Mouse (Mus musculus): ENCODE measurements around the gene Ehbp1. TPM values are rescaled to one million over a fixed set of nuclear protein-coding genes. Genes with fewer than 3 reads are reported as not detected.

Ehbp1 gene
- polyA plus RNA-seq, 2 experiments from 2014 or later = 1.3 to 3.0 TPM

DNA sequence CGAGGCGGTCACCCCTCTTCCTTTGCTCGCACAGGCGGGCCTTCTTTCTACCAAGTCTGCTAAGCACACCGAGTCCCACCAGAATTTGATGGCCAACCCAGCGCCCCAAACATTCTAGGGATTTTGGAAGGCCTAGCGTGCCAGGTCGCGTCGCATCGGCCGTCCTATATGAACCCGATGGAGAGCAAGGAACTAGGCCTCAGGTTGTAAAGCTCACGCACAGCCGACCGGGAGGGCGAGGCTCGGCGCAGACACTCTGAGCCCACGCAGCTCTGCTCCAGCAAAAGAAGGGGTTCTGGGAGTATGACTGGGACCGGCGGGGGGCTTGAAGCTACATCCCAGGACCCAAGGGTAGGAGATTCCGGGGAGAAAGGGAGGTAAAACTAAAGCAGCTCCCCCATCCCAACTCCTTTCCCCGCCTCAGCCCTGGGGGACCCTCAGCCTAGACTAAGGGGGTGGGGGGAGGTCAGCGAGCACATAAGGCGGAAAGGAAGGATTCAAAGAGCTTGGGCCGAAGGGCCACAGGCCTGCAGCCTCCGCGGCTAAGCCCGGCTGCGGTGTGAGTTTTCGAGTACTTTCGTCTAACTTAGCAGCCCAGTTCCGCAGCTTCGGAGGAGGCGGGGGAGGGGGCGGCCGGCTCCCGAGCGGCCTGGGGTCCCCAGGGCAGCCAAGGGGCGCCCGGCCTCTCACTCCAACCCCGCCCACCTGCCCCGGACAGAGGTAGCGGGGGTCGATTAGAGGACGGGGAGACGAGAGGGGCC, 341.6 kb downstream of the Ehbp1 start:
- no peak for ATAC-seq

- ATAC-seq = no peak
These were observed 342.4 kb downstream of the Ehbp1 start for GRCm38 (mm10) chr11:21999396-22000315.

- ATAC-seq = no peak
These were observed 343.7 kb downstream of the Ehbp1 start for GRCm38 (mm10) chr11:21998141-21999047.

- no peak for ATAC-seq
These were observed 344.4 kb downstream of the Ehbp1 start for GRCm38 (mm10) chr11:21997561-21998140.

DNA sequence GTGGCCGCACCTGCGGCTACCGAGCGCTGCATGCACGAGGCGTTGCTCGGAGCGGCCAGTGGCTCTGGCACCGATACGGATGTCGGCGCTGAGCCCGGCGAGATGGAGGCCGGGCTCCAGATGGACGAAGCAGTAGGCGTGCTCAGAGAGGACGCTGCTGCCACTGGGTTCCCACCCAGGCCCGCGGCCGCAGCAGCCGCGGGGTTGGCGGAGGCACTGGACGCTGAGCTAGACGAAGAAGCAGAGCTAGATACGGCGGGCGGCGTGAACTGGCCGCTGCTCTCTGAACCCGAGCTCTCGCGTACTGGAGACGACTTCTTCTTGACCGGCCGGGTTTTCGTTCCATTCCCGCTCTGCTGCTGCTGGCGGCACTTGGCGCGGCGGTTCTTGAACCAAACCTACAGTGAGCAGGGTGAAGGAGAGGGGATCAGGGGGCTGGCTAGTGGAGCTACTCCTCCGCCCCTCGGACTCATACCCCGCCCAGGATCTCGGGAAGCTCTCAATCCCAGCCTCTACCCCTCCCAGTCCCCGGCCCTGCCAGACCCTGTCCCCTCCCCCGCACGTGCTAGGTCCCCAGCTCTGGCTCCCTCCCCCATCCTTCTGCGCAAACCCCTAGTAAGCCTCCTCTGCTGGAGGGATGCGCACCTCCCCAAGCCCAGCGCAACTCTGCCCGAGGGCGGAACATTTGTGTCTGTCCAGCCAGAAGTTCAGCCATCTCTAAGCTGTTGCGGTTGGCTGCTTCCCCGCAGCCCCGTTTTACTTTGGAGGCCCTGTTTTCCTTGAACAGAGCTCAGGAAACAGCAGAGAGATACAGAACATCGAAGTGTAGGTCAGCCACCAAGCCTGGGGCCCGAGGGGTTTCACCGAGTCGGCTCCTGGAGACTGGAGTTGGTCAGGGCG, 345.2 kb downstream of the Ehbp1 start:
- ATAC-seq = no peak

GRCm38 (mm10) chr11:21996325-21996647, 345.8 kb downstream of the Ehbp1 start:
- ATAC-seq = no peak

GRCm38 (mm10) chr11:21995534-21996324, 346.4 kb downstream of the Ehbp1 start:
- no peak for ATAC-seq

DNA sequence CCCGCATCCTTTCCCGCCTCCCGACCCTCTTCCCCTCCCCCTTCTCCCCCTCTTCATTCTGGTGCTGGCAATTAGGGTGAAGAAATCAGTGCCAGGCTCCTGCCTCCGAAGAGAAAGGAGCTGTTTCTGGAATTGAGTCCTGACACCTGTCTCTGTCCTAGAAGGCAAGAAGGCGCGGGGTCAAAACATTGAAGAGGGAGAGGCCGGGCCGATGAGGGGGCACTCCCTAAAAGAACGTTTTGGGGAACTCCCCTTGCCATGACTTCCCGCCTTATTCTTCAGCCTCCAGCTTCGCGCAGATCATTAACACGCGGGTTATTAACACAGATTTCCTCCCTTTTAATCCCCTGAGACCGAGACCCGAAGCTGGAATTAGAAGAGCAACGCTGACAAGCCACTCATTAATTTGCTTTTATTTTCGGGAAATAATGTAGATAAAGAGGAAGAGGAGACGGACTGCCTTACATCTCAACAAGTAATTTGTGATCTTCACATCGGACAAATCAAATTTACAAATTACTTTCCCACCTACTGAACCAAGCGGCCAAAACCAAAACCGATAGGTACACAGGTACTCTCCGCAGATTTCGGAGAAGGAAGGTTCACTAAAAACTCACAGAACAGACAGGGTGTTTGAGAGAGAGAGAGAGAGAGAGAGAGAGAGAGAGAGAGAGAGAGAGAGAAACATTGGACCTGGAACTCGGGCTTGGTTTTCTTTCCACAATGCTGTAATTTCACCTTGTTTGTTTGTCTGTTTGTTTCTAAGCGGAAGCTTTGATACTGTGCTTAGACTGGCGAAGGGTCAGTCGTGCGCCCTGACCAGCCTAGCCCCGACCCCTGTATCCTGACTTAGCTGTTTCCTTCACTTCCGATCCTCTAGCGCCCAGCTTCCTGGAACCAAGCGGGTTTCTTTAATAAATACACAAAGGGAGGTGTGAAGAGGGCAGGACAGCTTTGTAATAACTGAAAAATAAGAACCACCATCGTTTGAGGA, 347.4 kb downstream of the Ehbp1 start:
- ATAC-seq = no peak

- no peak for ATAC-seq
These were observed 348.3 kb downstream of the Ehbp1 start for GRCm38 (mm10) chr11:21993597-21994376.

DNA sequence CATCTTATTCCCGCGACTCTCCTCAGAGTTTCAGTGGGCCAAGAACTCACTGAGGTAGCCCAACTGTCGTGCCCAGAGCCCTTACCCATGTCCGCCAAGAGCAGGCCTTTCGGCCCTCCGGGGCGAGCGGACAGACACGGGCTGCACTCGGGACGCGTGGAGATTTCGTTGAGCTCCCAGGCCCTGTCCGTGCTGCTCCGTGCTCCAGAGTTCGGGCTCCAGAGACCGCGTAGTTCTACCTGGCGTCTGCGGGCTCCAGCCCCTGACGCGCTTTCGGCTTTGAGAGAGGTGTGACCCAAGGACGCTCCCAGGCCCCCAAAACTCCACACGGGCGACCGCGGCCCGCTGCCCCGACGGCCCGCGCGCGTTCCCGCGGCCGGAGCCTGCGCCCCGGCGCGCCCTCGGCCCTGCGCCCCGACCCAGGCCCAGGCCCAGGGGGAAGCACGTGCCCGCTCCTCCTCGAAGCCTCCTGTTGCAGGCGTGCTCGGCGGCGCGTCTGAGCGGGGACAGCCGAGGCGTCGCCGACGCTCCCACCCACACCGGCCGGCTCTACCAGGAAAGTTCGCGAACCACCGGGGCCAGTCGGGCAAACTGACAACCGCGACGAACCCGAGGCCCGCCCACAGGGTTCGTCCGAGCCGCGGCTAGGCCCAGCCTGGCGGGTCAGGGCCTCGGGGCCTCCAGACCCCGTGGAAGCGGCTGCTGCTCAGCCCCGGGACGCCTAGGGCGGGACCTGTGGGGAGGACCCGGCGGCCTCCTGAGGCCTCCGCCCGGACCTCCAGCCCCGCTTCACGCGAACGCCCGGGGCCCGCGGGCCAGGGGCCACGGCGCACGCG, 349.1 kb downstream of the Ehbp1 start:
- ATAC-seq = no peak

GRCm38 (mm10) chr11:21988398-21988946, 353.6 kb downstream of the Ehbp1 start:
- no peak for ATAC-seq

- no peak for ATAC-seq
These were observed 357.0 kb downstream of the Ehbp1 start for GRCm38 (mm10) chr11:21985118-21985517.

DNA sequence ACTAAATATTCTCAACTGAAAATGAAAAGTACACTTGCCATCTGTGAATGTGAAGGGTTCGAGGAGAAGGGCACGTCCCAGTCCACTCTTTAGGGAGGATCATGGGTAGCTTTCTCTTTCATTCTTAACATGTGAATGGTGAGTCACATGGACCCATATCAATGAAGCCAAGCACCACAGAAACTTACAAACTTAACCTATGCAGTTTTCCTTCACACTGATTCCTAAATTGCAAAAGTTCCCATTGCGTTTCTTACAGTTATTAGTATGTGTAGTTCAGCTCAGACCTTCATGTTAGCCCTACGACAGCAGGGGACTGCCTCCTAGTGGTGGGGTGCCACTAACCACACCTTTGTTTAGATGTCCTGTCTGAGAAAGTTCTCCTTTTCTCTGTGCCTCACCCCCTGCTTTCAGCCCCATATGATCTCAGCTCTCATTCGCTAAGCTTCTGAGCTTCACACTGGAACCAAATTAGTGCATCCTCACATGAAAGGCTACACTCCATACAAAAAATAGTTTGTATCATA, 368.0 kb downstream of the Ehbp1 start:
- no peak for ATAC-seq

GRCm38 (mm10) chr11:21973597-21973996, 368.5 kb downstream of the Ehbp1 start:
- no peak for ATAC-seq

DNA sequence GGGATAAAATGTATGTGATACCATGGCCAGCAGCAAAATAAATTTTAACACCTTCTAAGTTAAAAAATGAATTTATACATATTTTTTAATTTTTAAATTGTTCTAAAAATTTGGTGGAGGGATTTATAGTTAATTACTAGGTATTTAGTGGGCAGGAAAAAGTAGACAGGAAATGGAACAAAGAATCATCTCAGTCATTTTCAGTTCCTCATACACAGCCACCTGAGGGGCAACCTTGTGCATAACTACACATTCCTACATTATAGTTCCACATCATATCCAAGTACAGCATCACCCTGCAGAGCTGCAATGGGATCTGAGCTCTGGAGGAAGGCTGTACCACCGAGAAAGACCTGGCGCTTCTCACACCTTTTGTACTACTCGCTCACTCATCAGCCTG, 373.2 kb downstream of the Ehbp1 start:
- ATAC-seq = no peak

Measured in CD4-positive, CD25-positive, alpha-beta regulatory T cell, adult 4 months (primary cell).